In genomic region chr3:131335117-131335547, GRCm38 (mm10) we compare ENCODE assay signal across 11 mouse cellular contexts. TPM values are rescaled to one million over a fixed set of nuclear protein-coding genes. Genes with fewer than 3 reads are reported as not detected.
DNase-seq lines count a peak whose midpoint lies in the region; ATAC-seq and TF ChIP-seq lines count a peak whose summit lies in the region.
"Had no signal": no experiment of that assay in that cellular context is flagged by ENCODE, and none has a peak within 500 bp of the region (broad histone marks: within the 10 kb centered on the region; RNA-seq: fewer than 3 reads in every experiment).

No protein-coding gene starts in this region.

- H3K4me1 ChIP-seq in heart, postnatal 0 days (ENCODE audit: control insufficient read depth, insufficient read depth) = peaks cover 12% of the 10 kb centered on the region; the same call in 1 of the 2 replicates
- peaks cover 15% of the 10 kb centered on the region for H3K4me1 ChIP-seq in embryonic facial prominence, embryonic 14.5 days (ENCODE audit: control insufficient read depth, insufficient read depth, low read length)
- H3K4me1 ChIP-seq in liver, embryonic 13.5 days (replicated peaks) = peaks cover 9% of the 10 kb centered on the region; the same call in 1 of the 2 replicates
- peaks cover 7% of the 10 kb centered on the region; the same call in 1 of the 2 replicates for H3K4me1 ChIP-seq in midbrain, embryonic 10.5 days

- H3K27me3 ChIP-seq in heart, postnatal 0 days (ENCODE audit: control insufficient read depth, insufficient read depth, low read length) = no peaks in the 10 kb centered on the region
- H3K27me3 ChIP-seq in embryonic facial prominence, embryonic 14.5 days (replicated peaks; ENCODE audit: control insufficient read depth, insufficient read depth, low read length) = no peaks in the 10 kb centered on the region
- peaks cover 5% of the 10 kb centered on the region; the same call in 1 of the 2 replicates for H3K27me3 ChIP-seq in liver, embryonic 13.5 days
- no peaks in the 10 kb centered on the region for H3K27me3 ChIP-seq in midbrain, embryonic 10.5 days (ENCODE audit: low read depth, poor library complexity, severe bottlenecking)

- no peak overlapping the region for H3K9ac ChIP-seq in heart, postnatal 0 days (replicated peaks; ENCODE audit: low read depth, low read length)
- peak overlapping the region; percentile 20; the same call in 1 of the 2 replicates for H3K9ac ChIP-seq in embryonic facial prominence, embryonic 14.5 days (ENCODE audit: low read depth, low read length)
- no peak overlapping the region for H3K9ac ChIP-seq in liver, embryonic 13.5 days
- H3K9ac ChIP-seq: forebrain, embryonic 13.5 days had no signal

- H3K27ac ChIP-seq in heart, postnatal 0 days (ENCODE audit: low read depth) = no peak overlapping the region
- no peak overlapping the region for H3K27ac ChIP-seq in embryonic facial prominence, embryonic 14.5 days (replicated peaks; ENCODE audit: low read depth, low read length)
- H3K27ac ChIP-seq in liver, embryonic 13.5 days = no peak overlapping the region
- no peak overlapping the region for H3K27ac ChIP-seq in midbrain, embryonic 10.5 days (replicated peaks)
- H3K27ac ChIP-seq: forebrain, embryonic 13.5 days; hindbrain, embryonic 10.5 days had no signal

- peak overlapping the region; percentile 28; the same call in 1 of the 2 replicates for H3K4me3 ChIP-seq in heart, postnatal 0 days (ENCODE audit: low read depth, low read length)
- H3K4me3 ChIP-seq in embryonic facial prominence, embryonic 14.5 days (ENCODE audit: low read depth, low read length) = no peak overlapping the region
- no peak overlapping the region for H3K4me3 ChIP-seq in liver, embryonic 13.5 days (replicated peaks)
- no peak overlapping the region for H3K4me3 ChIP-seq in midbrain, embryonic 10.5 days
- H3K4me3 ChIP-seq: forebrain, embryonic 13.5 days; hindbrain, embryonic 10.5 days had no signal

- peak overlapping the region; percentile 57 for H3K4me2 ChIP-seq in heart, postnatal 0 days (ENCODE audit: low read depth, low read length)
- H3K4me2 ChIP-seq in embryonic facial prominence, embryonic 14.5 days (ENCODE audit: low read depth, low read length) = peak overlapping the region; percentile 37
- H3K4me2 ChIP-seq in liver, embryonic 13.5 days = peak overlapping the region; percentile 26
- H3K4me2 ChIP-seq: forebrain, embryonic 13.5 days had no signal

- no peaks in the 10 kb centered on the region for H3K36me3 ChIP-seq in heart, postnatal 0 days (replicated peaks; ENCODE audit: control insufficient read depth, insufficient read depth, low read length)
- no peaks in the 10 kb centered on the region for H3K36me3 ChIP-seq in embryonic facial prominence, embryonic 14.5 days (ENCODE audit: control insufficient read depth, insufficient read depth, low read length)
- 0 out of 2 replicates have a peak, but pooled peaks cover 1% of the 10 kb centered on the region for H3K36me3 ChIP-seq in liver, embryonic 13.5 days
- no peaks in the 10 kb centered on the region for H3K36me3 ChIP-seq in midbrain, embryonic 10.5 days
- H3K36me3 ChIP-seq: hindbrain, embryonic 10.5 days had no signal

- no peak for DNase-seq in heart, postnatal 0 days (ENCODE audit: low spot score)
- no peak for DNase-seq in heart, adult 8-10 months (ENCODE audit: low spot score)
- DNase-seq in CD4-positive, CD25-positive, alpha-beta regulatory T cell, adult 2 months (ENCODE audit: low read depth, low spot score) = peak; percentile 43
- DNase-seq in embryonic facial prominence, embryonic 14.5 days (ENCODE audit: low spot score) = no peak
- DNase-seq in liver, embryonic 13.5 days = no peak
- DNase-seq in cerebellum, adult 8-10 months = no peak
- DNase-seq in cerebellum, adult 9-10 months = no peak
- no peak for DNase-seq in midbrain, embryonic 10.5 days (ENCODE audit: low spot score)
- DNase-seq: cerebellum, adult 11 months had no signal

- no peaks in the 10 kb centered on the region for H3K9me3 ChIP-seq in heart, postnatal 0 days (replicated peaks; ENCODE audit: control insufficient read depth, low read length)
- no peaks in the 10 kb centered on the region for H3K9me3 ChIP-seq in embryonic facial prominence, embryonic 14.5 days (ENCODE audit: control insufficient read depth, low read length)
- H3K9me3 ChIP-seq in liver, embryonic 13.5 days (replicated peaks) = no peaks in the 10 kb centered on the region
- no peaks in the 10 kb centered on the region for H3K9me3 ChIP-seq in midbrain, embryonic 10.5 days (replicated peaks)
- H3K9me3 ChIP-seq: forebrain, embryonic 13.5 days; hindbrain, embryonic 10.5 days had no signal

- 47% methylated on average over 8 of the region's 8 CpGs for WGBS in heart, postnatal 0 days
- WGBS in embryonic facial prominence, embryonic 14.5 days = 62% methylated on average over 8 of the region's 8 CpGs
- WGBS in liver, embryonic 13.5 days (ENCODE audit: insufficient replicate concordance) = 39% methylated on average over 8 of the region's 8 CpGs
- WGBS in midbrain, embryonic 10.5 days = 85% methylated on average over 8 of the region's 8 CpGs

- TF ChIP-seq CTCF in heart, postnatal 0 days (IDR thresholded peaks at IDR 0.05; ENCODE audit: low read depth) = no peak

- no peak for ATAC-seq in heart, postnatal 0 days (ENCODE audit: insufficient read depth, low read depth)
- peak; percentile 35; the same call in 1 of the 2 replicates for ATAC-seq in embryonic facial prominence, embryonic 14.5 days (ENCODE audit: low read depth)
- ATAC-seq in liver, embryonic 13.5 days (ENCODE audit: low read depth) = no peak
- ATAC-seq: forebrain, embryonic 13.5 days had no signal

- no peak for TF ChIP-seq EP300 in heart, postnatal 0 days (IDR thresholded peaks at IDR 0.05; ENCODE audit: low read depth)

RNA-seq across cellular contexts. Expression of gene Cyp2u1, which starts 32.1 kb away (rescaled TPM):
- total RNA-seq in heart, postnatal 0 days (2014; rRNA removed; ENCODE audit: low replicate concordance) = 18.4 and 47.2 TPM in 2 replicates
- 20.0 and 21.4 TPM in 2 replicates for polyA plus RNA-seq in heart, postnatal 0 days (2015; fragmentation: Nextera tagmentation; extraction: Ambion mirVana)
- total RNA-seq in heart, adult 8-10 months (2022) = 10 to 100 TPM; 33.6 to 39.7 (median 37.5) TPM
- polyA plus RNA-seq in embryonic facial prominence, embryonic 14.5 days (2014; fragmentation: Nextera tagmentation; extraction: Ambion mirVana) = 2.0 and 2.4 TPM in 2 replicates
- polyA plus RNA-seq in liver, embryonic 13.5 days (2015; fragmentation: Nextera tagmentation; extraction: Ambion mirVana) = 0.40 and 0.50 TPM in 2 replicates
- 1.2 and 1.8 TPM in 2 replicates for polyA plus RNA-seq in midbrain, embryonic 10.5 days (2016; fragmentation: Nextera tagmentation; extraction: Ambion mirVana)
